Mouse (Mus musculus) megakaryocyte-erythroid progenitor cell, adult 5-6 weeks (primary cell): ENCODE measurements around the gene Tedc1. TPM values are rescaled to one million over a fixed set of nuclear protein-coding genes. Genes with fewer than 3 reads are reported as not detected.

Source experiments
- ATAC-seq: replicated peaks from 2 replicates; pipeline ENCODE4 v1.8.0; 2016; ENCODE audit warnings: mild to moderate bottlenecking, inconsistent platforms; ENCODE audit not compliant: severe bottlenecking, poor library complexity, low FRiP score, low TSS enrichment
- total RNA-seq, 2 experiments: library from RNA; stranded (forward) in 1 of 2; stranded (reverse) in 1 of 2; fragments of 200-1000, 215-1000 nt in 1 of 2; fragments of >200 nt in 1 of 2; fragmentation: Nextera tagmentation in 1 of 2; gene quantifications; 2 replicates each; pipeline ENCODE4 v1.2.3; 2014 to 2017

The Tedc1 gene
- total RNA-seq, 2 experiments from 2014 or later: 13.5 to 15.7 TPM

DNA sequence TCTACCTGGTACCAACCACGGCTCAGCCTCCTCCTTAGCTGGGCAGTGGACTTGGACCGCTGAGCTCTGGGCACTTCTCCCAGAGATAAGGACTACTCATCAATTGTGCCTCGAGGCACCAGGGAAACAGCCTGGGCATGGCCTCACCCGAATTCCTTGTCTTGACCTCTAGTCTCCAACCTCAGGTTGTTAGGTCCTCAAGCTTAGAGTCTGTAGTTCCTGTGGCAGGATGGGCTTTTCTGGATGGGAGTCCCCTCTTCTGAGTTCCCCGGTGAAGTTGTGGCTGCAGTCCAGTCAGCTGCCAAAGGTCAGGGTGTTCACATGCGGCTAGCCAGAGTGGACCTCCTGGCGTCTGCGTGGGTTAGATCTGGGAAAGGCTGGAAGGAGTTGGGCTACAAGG lies 5.2 kb upstream of the Tedc1 start:
- no peak for ATAC-seq

DNA sequence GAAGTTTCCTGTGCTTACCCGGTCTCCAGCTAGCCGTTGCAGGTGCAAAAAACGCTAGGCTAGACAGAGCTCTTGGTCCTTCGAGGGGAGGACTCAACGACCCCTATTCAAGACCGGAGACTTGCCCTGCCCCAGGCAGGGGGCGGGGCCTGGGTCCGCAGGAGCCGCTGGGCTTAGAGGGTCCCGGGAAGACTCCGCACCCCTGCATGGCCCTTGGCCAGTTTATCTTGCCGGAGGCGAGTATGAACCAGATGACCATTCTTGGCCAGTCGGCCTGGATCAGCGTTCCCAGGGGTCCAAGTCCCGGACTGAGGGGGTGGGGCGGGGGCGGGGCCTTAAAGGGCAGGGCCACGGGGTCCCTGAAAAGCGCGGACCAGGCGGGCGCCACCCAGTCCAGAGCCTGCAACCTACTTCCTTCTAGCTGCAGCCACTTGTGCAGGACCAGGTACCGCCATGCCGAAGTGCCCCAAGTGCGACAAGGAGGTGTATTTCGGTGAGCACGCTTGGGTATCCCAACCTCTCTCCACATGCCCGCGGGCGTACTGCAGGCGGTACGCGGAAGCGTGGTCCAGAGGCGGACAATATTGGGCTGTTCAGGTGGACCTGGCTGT lies 4.5 kb upstream of the Tedc1 start:
- ATAC-seq: no peak

DNA sequence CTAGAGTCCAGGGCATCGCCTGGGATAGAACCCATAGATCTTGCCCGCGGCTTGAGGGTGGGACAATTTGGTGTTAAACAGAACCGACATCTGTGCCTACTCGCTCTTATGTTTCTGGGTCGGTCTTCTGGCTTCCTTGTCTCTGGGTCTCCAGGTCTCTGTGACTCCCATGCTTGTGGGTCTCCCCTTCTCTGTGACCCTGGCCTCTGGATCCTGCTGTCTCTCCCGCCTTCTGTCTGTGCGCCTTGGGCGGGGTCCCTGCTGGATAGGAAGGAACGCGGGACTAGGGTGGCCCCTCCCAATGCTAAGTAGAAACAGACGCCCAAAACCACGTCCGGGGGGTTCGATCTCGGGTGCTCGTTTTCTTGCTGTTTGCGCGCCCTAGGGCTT lies 4.0 kb upstream of the Tedc1 start:
- ATAC-seq: no peak

DNA sequence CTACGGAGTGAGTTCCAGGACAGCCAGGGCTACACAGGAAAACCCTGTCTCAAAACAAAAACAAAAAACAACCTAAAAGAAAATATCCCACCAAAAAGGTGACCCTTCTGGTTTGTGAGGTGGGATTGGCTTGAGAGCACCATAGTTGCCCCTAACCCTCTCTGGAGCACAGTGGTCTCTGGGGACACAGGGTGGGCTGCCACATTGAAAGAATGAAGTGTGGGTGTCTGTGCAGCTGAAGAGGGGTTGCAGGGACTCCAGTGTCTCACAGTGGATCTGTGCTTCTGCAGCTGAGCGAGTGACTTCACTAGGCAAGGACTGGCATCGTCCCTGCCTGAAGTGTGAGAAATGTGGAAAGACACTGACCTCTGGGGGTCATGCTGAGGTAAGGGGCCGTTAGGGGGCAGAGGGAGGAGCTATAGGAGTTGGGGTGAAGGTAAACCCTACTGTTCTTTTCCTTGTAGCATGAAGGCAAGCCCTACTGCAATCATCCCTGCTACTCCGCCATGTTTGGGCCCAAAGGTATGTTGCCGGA lies 3.2 kb upstream of the Tedc1 start:
- ATAC-seq: no peak

DNA sequence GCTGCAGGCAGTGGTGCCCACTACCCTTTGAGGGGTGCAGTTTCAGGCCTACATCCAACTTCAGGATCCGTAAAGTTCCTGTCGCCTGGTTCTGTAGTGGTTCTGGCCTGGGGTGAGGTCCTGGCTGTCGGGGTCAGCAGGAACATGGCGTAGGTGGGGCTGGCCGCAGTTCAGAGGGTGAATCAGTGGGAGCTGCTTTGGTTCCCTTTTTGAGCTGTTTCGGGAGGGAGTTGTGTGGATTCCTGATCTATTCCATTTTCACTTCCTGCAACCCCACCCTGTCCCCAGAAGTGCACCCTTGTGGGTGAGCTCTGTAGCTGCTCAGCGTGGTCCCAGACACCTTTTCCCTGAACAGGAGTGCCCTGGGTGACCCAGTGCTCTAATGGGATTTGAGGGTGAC lies 2.2 kb upstream of the Tedc1 start:
- no peak for ATAC-seq

DNA sequence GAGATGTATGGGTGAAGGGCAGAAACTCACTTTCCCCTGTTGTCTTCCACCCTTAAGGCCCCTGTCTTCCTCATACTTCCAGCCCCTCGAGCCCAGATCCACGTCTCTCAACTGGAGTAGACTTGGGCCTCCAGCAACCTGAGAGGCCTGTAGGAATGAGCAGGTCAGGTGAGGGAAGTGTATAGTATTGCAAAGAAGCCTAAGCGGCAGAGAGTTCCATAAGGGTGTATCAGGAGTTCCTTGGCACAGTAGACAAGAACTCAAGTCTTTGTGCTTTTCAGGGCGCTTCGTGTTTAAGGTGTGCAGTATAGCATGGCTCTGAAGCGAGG lies 1.5 kb upstream of the Tedc1 start:
- no peak for ATAC-seq

DNA sequence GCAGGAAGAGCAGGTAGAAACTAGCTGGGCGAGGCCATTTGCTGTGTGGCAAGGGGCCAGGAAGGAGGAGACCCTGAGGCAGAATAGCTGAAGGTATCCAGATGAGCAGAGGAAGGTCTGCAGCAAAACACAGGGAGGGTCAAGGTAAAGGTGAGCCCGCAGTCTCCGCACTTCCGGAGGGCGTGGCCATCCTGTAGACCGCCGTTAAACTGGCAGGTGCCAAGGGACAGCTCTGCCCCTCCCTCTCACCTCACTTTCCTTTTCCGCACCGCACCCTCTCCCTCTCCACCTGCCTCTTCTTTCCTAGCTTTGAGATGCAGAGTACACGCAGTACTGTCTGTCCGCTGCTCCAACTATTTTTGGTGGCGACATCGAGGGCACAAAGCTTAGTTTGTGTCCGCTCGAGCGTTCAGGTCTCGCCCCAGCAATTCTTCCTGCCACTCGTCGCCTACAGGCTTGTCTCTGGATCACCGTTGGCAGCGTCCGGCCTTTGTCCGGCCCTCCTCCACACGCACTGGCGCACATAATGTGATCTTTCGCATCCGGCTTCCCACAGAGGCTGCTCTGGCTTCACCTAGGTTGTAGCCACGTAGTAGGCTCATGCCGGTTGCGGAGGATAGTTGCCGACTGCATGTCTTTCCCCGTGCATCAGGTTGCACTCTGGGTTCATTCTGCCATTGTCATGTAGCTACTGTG lies 997 bp upstream of the Tedc1 start:
- ATAC-seq: 0 out of 2 replicates have a peak, but pooled peaks have one; percentile 0

DNA sequence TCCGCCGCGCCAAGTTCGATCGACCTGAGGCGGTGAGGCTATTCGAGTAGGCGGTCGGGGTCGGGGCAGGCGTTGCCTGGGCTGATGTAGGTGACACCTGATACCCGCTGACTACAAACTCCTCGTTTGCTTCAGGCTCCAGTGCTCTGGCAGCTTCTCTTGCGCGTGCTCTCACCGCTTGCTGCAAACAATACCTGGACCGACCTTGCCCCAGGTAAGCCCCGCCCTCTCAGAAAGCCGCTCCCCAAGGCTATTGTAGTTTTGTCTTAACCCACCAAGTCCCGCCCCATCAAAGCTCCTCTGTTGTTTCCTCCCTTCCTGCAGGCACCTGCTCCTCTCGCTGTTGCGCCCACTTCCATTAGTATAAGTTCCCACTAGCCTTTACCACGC lies 314 bp downstream of the Tedc1 start:
- 0 out of 2 replicates have a peak, but pooled peaks have one; percentile 0 for ATAC-seq

DNA sequence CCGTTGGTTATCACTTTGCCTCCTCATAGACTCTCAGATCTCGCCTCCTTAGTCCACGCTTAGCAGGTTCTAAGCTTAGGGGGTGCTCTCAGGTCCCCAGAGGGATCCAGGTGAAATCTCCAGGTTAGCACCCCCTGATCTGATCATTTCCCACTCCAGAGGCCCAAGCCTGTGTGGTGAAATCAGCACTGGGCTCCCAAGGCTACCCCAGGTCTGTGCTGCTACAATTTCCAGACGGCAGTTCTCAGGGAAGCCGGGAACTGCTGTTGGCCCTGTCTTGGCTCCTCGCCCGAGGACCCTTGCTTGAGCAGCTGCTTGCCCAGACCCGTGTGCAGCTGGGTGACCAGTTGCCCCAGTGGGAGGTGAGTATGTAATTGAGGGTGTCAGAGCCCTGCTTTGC lies 781 bp downstream of the Tedc1 start:
- ATAC-seq: no peak

DNA sequence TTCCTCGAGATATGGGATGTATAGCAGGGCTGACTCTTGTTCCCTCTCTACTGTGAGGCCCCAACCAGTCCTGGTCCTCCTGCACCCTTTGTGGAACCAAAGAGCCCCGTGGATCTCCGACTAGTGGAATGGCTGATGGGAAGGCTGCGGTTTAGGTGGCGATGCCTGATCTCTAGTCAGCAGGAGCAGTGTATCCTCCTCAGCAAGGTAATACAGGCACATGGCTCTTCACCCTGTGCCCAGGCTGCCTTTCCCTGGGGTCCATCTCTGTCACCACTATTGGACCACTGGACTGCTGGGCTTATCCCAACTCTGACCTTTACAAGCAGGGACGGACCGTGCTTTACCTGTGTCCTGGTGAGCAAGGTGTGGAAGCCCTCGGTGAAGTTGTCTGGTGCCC lies 1.3 kb downstream of the Tedc1 start:
- ATAC-seq: no peak

DNA sequence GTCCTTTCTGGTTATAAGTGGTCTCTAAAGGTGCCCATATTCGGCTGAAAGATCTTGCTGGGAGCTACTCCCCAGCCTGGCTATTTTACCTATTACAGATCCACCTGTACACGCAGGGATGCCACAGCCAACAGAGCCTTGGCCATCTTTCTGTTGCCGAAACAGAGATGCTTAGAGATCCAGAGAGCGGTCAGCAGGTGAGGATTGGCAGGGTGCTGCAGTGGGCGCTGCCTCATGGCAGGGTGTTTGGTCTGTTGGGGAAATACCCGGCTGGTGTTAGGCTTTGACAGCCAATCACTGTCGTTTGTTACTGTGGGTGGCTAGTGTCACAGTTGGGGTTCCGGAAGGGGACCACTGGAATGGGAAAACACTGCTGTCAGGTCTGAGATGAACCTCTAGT lies 1.8 kb downstream of the Tedc1 start:
- ATAC-seq: no peak

DNA sequence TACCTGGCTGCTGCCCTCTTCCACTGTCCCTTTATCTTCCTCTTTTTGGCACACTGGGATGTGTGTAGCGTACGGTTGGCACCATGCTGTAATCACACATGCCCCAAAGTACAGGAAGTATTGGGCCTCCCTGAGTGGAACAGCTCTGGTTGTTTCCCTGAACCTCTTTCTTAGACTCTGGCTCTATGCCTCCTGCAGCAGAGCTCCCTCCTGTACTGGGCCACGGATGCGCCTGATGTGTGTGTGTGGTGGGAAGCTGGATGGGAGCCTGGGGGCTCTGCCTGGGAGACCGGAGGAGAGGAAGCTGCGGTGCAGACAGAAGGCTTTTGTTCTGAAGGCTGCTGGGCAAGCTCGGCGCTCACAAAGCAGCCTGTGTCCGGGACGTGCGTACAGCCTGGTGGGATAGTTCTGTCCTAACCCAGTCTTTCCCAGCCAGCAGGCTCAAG lies 7.4 kb downstream of the Tedc1 start:
- no peak for ATAC-seq

DNA sequence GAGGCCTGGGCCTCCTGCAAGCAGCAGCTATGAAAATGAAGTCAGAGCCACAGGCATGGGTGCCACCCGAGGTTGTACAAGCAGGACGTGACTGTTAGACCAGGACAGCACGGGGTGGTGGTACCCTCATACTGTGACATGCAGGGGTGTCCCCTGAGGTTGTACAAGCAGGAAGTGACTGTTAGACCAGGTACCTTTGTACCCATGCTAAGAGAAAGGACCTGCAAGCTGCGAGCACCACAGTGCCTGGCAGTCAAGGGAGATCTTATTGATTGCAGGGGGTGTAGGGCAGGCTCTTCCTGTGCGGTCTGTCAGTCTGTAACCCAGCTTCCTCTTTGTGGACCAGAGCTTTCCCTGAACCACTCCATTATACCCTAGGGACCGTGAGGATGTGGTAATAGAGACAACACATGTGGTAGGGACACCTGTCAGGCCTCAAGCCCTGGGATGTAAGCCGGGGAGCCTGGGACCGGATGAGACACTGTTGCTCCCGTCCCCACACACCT lies 11.9 kb downstream of the Tedc1 start:
- peak; percentile 58 for ATAC-seq

DNA sequence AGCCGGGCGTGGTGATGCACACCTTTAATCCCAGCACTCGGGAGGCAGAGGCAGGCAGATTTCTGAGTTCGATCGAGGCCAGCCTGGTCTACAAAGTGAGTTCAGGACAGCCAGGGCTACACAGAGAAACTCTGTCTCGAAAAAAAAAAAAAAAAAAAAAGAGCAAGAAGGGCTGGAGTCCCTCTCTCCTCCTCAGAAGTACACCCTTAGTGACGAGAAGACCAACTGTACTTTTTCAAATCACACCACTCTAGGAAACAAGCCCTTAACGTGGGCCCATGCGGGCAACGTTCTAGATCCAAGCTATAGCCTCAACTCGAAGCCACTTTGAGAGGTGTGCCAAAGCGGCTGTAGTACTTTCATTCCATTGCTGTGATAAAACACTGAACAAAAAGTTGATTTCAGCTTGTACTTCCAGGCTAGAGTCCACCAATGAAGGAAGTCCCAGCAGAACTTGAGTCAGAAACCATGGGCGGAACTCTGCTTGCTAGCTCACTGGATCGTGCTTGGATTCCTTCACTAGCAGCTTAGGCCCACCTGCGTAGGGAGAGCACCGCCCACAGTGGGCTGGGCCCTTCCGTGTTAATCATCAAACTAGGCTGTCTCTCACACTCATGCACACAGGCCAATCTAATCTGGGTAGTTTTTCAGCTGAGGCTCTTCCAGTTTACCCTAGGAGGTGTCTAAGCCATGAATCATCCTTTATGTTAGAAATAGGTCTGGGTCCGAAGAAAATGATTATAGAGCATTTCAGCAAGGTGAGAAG lies 20.9 kb downstream of the Tedc1 start:
- ATAC-seq: 0 out of 2 replicates have a peak, but pooled peaks have one; percentile 19

DNA sequence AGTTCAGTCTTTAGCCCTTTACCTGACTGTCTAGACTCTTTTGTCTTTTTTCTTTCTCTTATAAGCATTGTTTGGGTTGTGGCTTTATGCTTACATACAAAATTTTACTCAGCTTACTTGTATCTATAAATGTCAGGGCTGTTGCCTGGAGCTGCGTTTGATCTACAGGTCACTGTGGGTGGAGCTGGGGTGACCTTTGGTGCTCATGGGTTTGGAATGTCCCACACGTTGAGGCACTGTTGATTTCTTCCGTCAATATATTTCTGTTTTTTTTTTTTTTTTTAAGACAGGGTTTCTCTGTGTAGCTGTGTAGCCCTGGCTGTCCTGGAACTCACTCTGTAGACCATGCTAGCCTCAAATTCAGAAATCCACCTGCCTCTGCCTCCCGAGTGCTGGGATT lies 24.8 kb downstream of the Tedc1 start:
- ATAC-seq: no peak

DNA sequence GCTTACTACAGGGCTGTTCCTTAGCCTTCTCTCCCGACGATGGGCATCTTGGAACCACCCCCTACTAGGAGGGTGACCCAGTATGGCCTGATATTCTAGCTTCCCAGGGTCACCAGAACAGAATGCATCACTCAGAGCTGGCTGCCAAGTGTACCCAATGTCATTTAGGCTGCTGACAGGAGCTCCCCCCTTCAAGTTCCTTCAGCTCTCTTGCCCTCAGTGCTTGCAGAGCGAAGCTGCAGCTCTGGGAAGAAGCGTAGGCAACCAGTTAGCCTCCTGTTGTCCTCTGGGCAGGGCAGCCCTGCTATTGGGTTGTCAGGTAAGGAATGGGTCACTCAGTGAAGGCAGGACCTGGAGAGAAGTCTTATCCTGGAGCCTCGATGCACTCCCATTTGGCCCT lies 28.7 kb downstream of the Tedc1 start:
- ATAC-seq: no peak

DNA sequence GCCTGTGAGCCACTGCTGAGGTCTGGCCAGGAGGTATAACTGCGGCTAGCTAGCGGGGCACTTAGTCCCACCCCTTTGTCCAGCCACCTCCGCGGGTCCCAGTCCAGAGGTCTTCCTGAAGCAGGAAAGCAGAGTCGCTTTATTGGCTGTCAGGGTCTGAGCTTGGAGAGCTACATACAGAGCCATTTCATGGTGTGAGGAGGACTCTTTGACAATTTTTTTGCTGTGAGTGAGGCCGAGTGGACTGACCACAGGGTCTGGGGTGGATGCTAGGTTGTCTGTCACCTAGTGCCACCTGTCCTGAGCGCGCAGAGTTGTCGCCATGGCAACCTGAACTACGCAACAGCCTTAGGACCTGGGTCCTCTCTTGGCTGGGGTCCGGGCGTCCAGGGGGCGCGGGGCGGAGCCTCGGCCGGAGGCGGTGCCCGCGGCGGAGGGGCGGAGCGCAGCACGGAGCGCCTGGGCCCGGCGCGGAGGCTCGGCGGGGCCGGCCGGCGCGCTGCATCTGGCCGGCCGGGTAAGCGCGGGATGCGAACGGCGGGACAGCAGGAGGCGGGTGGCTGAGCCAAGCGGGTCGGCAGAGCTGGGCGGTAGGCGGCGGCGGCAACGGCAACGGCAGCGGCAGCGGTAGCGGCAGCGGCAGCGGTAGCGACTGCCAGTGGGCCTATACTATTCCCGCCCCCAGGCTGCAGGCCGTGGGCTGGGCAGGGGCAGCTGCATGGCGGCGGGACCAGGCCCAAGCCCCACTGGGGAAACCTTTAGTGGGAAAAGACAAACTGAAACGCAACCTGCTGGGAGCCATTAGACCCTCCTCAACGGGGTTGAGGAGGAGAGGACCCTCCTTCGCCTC lies 29.4 kb downstream of the Tedc1 start, which contains the start of gene Tmem121:
Gene Tmem121 (plus strand): TSS at position 489 of the 850 bp plus-strand sequence.
- ATAC-seq: no peak

DNA sequence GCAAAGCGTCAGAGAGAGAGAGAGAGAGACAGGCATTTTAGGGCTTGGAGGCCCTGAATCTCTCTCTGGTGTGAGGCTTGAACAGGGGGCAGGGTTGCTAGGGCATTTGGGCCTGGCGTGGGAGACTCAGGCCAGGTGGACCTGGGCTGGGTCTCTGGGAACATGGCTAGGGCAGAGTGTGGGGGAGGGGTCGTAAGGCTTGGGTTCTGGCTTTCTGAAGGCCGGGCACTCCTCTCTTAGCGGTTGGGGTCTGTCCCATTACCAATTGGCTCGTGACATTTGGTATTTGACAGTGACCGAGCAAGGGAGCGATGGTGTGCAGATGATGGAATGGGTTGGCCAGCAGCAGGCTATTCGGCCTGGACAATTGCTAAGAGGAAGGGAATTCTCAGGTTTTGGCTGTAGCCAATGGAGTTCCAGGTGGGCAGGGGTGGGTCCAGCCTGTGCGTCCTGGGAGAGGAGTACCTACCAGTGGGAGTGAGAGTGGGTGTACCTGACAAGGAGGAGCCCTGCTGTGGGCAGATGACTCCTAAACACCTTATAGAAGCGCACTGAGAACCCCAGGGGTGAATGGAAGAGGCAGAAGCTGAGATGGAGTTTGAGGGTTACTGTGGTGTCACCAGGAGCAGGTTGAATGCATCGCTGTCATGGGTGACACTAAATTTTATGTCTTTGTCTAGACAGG lies 30.2 kb downstream of the Tedc1 start:
- no peak for ATAC-seq

DNA sequence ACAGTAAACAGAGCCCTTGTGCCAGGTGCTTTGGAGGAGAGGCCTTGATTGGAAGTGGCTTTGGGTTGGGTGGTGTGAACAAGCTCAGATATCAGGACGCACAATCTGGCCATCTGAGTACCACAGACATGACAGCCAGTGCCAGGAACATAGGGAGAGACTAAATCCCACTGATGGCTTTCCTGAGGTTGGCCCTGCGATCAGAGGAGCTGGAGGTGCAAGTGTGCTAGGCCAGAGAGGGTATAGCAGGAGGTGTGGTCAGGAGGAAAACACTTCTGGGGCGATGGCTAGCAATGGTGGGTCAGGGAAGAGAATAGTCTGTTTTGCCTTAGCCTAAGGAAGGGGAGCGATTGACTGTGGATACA lies 30.8 kb downstream of the Tedc1 start:
- ATAC-seq: no peak
